Mouse (Mus musculus): ENCODE measurements around the gene Igsf9.

Gene Igsf9

DNA sequence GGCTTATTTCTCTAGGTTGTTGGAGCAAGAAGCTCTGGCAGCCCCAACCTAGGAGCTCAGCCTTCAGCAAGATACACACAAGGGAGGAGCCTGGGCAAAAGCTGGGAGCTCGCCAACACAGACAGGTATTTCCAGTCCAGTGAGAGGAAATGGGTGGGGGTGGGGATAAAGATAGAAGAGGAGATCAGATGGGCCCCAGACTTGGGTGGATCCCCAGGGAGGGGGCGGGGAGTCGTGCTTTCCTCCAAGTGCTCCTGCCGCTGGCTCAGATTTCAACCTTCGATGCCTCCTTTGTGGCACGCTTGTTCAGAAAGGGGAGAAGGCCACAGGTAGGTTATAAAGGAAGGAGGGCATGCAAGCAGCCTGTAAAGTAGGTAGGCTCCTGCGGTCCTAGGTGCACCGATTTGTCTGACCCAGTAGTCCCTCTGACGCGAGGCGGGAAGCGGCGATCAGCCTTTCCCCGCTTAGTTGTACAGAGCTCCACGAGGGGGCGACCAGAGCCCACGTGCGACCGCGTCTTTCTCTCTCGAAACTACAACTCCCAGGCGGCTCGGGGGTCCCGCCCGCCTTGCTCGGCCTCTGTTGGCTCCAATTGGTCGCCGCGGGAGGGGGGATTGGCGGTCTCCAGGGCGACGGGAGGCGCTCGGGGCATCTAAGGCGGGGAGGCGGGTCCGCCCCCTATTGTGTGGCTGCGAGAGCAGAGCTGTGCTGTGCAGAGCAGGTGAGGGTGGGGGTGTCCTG, at the start of gene Igsf9:
Gene Igsf9 (plus strand): TSS at position 249 of the 741 bp plus-strand sequence.
- peak; percentile 89 for DNase-seq (ENCODE audit: low read depth, low spot score)

GRCm38 (mm10) chr1:172431836-172432586, 49.6 kb upstream of the Igsf9 start:
- DNase-seq (ENCODE audit: low read depth, low spot score), result no peak

DNA sequence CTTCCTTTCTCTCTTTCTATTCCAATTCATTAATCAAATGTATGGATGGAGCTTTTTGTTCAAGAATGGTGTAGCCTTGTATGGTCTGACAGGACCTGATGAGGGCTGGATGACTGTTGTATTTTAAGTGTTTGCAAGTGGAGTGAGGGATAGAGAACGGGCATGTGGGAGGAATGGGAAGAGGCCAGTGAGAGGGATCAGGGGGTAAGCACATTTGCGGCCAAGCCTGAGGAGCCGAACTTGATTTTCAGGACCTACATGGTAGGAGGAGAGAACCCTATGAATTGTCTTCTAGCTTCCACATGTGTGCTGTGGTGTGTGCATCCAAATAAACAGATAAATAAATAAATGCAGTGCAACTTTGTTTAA, 49.0 kb upstream of the Igsf9 start:
- DNase-seq (ENCODE audit: low read depth, low spot score), result no peak

DNA sequence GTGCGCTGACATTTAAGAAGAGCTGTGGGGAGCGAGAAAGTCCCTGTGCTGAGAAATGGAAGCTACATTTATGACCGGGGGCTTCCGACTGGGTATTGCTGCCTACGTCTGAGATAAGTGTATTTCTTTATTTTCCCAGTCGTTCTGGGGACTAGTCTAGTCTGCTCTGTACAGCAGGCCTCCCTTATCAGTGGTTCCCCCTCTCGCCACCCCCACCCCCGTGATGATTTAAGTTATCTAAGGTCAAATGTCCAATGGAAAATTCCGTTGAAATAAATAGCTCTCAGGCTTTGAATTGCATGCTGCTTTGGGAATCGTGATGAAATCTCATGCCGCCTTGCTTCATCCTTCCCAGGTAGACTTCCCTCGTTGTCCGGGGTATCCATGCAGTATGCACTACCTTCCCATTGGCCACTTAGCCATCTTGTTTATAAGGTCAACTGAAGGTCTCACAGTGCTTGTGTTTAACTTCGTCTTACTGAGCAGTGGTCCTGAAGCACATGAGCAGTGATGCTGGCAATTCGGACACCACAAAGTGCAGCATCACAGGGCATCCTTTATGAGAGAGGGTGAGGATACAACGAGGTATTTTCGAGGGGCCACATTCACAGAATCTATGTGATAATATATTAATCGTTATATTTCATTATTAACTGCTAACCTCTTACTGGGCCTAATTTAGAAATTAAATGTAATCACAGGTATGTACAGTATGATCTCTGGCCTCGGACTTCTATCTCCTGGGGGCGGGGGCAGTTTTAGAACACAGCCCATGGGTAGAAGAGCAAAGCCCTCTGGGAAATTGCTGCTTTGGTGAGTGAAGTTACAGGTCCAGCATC, 48.4 kb upstream of the Igsf9 start:
- no peak for DNase-seq (ENCODE audit: low read depth, low spot score)

- DNase-seq (ENCODE audit: low read depth, low spot score), result no peak
These were observed 47.8 kb upstream of the Igsf9 start for GRCm38 (mm10) chr1:172433851-172434165.

DNA sequence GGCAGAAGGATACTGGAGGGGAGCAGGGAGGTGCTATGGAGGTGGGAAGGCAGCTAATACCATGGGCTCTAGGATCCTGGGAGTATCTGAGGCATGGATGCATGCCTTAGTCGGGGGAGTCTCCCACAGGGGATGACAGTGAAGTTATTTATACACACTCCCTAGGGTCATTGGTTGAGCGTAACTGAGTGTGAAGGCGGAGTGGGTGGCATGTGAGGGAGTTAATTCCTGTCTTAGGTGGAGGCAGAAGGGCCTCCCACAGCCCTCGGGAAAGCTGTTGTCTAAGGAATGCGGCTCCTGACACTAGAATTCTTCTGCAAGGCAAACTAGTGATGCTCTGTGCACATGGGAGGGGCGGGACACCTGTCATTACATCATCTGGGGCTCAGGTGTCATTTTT, 44.8 kb upstream of the Igsf9 start:
- no peak for DNase-seq (ENCODE audit: low read depth, low spot score)

DNA sequence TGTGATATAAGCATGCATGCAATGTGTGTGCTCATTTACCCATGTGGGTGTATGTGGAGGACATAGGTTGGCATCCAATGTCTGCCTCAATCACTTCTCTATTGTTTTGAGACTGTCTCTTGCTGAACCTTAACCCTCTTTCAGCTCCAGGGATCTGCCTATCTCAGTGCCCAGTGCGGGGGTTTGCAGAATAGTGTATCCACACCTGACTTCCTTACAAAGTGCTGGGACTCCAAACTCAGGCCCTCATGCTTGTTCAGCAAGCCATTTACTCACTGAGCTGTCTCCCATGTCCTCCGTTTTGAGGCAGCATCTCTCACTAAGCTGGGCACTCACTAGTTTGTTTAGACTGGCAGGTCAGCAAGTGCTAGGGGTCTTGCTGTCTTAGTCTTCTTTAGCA, 43.0 kb upstream of the Igsf9 start:
- DNase-seq (ENCODE audit: low read depth, low spot score), result no peak

- no peak for DNase-seq (ENCODE audit: low read depth, low spot score)
These were observed 41.1 kb upstream of the Igsf9 start for GRCm38 (mm10) chr1:172440521-172440920.

- DNase-seq (ENCODE audit: low read depth, low spot score), result no peak
These were observed 39.6 kb upstream of the Igsf9 start for GRCm38 (mm10) chr1:172441935-172442445.

DNA sequence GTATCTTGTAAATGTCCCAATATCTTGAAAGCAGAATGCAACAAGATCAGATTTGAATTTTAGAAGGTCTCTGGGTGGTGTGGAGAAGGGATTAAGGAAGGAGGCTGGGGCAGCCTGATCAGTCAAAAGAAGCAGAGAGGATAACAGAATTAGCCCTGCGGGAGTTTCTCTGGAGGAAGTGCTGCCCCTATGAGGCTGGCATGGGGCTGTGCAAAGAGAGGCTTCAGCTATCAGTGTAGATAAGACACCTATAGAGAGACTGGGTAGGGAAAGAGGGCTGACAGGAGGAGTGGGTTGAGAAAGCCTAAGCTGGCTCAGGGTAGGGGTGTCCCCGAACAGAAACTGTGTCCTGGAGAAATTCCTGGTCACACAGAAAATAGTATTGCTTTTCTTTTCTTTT, 31.4 kb upstream of the Igsf9 start:
- DNase-seq (ENCODE audit: low read depth, low spot score), result no peak

DNA sequence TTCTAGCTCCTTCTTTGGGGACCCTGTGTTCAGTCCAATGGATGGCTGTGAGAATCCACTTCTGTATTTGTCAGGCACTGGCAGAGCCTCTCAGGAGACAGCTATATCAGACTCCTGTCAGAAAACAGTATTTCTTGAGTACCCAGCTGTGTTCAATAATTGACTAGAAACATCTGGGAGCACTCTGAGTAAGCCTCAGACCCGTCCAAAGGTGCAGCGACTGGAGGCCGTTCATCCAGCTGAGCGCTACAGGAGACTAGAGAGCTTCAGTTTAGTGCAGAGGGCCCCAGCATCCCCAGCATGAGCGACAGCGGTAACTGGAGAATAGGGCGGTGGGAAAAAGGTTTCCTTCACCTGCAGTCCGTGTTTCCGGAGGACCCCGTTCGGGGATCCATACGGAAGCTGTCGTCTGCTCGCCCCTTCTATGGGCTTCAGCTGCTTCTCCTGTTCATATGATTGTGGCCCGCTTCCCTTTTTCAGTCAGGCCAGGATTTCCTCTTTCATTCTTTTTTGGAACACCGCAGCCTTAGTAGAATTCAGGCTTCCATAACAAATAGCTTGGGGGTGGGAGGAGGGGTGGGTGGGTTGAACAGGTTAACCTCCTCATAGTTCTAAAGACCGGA, 30.6 kb upstream of the Igsf9 start:
- no peak for DNase-seq (ENCODE audit: low read depth, low spot score)

DNA sequence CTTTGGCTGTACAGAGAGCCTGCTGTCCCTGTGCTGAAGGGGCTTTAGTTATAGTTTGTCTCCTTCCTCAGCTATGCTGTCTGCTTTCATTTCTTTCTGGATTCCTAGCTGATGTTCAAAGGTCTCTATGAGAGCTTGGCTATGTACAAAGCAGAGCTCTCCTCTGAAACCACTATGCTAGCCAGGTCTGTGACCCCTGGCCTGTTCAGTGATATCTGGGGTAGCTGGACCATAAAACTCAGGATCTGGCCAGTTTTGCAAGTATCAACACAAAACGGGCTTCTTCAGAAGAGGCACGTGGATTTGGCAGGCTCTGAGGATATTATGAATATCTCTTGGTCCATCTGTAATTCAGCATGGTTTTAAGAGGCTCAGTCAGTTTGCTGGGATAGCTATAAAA, 28.7 kb upstream of the Igsf9 start:
- DNase-seq (ENCODE audit: low read depth, low spot score), result no peak

- DNase-seq (ENCODE audit: low read depth, low spot score), result no peak
These were observed 27.8 kb upstream of the Igsf9 start for GRCm38 (mm10) chr1:172453810-172454209.

DNA sequence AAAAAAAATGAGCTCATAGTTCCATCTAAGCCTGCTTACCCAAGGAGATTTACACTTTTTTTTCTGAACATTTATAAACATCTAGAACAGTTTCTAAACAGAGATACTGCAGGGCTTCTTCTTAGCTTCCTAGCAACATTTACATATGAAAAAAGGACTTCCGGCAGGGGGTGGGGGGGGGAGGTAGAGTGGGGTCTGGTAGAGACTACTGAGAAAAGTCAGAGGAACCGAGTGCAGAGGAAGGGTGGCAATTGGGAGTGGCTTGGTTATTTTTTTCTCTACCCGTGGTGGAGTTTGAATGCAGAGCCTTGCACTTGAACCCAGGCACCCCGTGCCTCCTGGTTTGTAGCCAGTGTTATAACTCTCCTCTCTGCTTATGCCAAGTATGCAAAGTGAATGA, 26.2 kb upstream of the Igsf9 start:
- no peak for DNase-seq (ENCODE audit: low read depth, low spot score)

DNA sequence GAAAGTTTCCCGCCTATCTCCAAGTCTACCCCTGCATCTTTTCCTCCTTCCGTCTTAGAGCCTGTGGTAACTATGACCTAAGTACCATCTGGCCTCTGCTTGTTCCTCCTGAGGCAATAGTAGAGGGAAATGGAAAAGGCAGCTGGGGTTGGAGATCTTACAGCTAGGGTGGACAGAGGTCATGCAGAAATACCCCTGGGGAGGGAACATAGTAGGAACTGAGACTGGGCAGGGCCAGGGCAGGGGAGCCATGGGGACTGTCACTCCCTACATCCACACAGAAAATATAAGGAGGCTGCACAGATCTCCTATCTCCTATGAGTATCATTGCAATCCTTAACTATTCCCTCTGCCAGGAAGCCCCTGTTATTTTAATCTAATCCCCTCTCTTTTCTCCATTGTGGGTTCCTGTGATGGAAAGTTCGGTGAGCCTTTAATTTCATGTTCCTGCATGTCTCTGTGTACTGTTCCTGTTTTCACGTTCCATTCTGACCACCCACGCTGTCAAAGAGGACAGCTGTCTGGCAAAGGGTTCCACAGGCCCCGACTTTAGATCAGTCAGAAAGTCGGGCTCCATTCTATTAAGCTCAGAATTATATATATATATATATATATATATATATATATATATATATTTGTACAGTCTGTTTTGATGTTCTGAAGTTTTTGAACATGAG, 25.4 kb upstream of the Igsf9 start:
- DNase-seq (ENCODE audit: low read depth, low spot score), result no peak

GRCm38 (mm10) chr1:172457196-172457595, 24.4 kb upstream of the Igsf9 start:
- no peak for DNase-seq (ENCODE audit: low read depth, low spot score)

DNA sequence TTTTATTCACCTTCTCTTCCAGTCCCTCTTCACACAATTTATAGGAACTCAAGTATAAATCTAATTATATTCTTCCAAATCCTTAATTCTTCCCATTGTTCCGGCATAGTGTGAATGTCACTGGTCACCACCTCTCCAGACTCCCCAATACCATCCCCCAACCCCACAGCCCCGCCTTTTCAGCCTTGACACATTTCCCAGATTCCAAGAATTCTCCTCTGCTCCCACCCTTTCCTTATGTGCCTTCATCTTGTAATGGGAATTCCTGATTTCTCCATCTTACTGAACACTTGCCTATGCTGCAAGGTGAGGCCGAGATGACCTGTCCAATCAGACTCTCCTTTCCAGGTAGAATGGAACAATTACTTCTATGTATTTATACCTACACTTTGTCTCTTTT, 23.5 kb upstream of the Igsf9 start:
- DNase-seq (ENCODE audit: low read depth, low spot score), result no peak

DNA sequence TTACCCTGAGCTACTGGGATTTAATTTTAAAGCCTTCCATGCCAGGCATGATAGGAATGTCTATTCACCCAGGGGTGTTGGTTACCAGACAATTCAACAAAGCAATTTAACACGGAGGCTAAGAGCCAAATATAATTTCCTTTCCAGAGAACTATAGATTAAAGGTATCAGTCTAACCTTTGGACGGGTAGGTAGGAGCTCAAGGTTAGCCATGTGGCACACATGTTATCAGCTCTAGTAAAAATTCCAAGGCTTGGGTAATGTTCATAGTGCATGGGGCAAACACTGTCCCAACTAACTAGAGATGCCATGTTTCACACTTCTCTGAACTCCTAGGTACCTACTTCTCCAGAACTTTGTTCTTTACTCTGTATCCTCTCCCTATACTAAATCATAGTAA, 20.0 kb upstream of the Igsf9 start:
- no peak for DNase-seq (ENCODE audit: low read depth, low spot score)

- DNase-seq (ENCODE audit: low read depth, low spot score), result no peak
These were observed 19.1 kb upstream of the Igsf9 start for GRCm38 (mm10) chr1:172462534-172462933.

DNA sequence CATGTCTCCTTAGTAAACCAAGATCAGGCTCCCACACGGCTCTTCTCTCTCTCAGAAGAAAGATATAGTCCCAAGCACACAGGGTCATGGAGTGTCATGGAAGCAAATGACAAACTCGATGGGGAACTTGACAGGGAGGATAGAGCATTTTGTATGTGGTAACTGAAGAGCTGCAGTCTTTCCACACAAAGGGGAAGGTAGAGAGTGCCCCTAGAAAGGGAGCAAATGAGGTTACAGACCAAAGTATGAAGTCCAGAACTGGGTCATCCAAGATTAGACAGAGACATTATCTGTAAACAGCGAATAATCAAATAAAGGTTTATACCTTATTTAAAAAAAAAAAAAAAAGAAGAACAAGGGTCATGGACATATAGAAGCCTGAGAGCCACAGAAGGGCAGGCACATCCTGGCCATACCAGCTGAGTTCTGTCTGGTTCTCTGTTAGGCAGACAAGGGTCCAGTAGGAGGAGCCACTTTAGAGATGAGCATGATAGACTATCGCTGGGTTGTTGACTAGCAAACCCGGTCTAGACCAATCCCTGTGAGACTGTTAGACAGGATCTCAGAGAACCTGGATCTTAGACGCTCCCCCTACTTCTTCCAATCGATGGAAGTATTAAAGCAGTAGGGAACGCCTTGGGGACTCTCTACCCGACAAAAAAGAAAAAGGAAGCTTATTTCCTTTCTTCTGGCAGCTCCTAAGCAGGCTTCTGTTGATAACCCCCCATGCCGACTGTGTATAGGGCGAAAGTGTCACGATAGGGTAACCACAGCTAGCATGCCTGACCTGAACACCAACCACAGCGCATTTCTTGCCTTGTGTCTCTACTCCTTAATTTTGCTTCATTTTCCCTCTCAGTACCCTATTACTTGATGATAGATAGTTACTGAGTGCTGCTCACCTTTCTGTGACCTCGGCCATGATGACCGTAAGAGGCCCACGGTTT, 17.9 kb upstream of the Igsf9 start:
- no peak for DNase-seq (ENCODE audit: low read depth, low spot score)
